Mouse (Mus musculus) neural tube, embryonic 15.5 days (tissue): ENCODE measurements around the gene Psma3. TPM values are rescaled to one million over a fixed set of nuclear protein-coding genes. Genes with fewer than 3 reads are reported as not detected.

ENCODE experiments used
- ATAC-seq: fragments of 200-750 bp; cut with Nextera tagmentation; 2 replicates; pipeline ENCODE4 v1.8.0; 2017; ENCODE audit warnings: mild to moderate bottlenecking, moderate TSS enrichment, moderate library complexity; ENCODE audit not compliant: low FRiP score
- H3K27ac ChIP-seq: fragments of 300-500 bp; sonication (generic); replicated peaks from 2 replicates; pipeline ENCODE4 v1.5.1; 2015; ENCODE audit warnings: mild to moderate bottlenecking, inconsistent platforms
- H3K27me3 ChIP-seq: fragments of 300-500 bp; sonication (generic); replicated peaks from 2 replicates; pipeline ENCODE4 v1.6.1; 2015; ENCODE audit warnings: inconsistent platforms
- H3K36me3 ChIP-seq: fragments of 300-500 bp; sonication (generic); 2 replicates; pipeline ENCODE4 v1.6.1; 2015; ENCODE audit warnings: inconsistent platforms
- H3K4me1 ChIP-seq: fragments of 300-500 bp; sonication (generic); 2 replicates; pipeline ENCODE4 v1.6.1; 2015; ENCODE audit warnings: inconsistent platforms
- H3K4me2 ChIP-seq: fragments of 300-500 bp; sonication (generic); 2 replicates; pipeline ENCODE4 v1.6.1; 2015; ENCODE audit warnings: inconsistent platforms, mild to moderate bottlenecking, moderate library complexity
- H3K4me3 ChIP-seq: fragments of 300-500 bp; sonication (generic); replicated peaks from 2 replicates; pipeline ENCODE4 v1.5.1; 2015; ENCODE audit warnings: mild to moderate bottlenecking, inconsistent platforms
- H3K9ac ChIP-seq: fragments of 300-500 bp; sonication (generic); replicated peaks from 2 replicates; pipeline ENCODE4 v1.6.1; 2015; ENCODE audit warnings: mild to moderate bottlenecking, inconsistent platforms
- H3K9me3 ChIP-seq: fragments of 300-500 bp; sonication (generic); replicated peaks from 2 replicates; pipeline ENCODE4 v1.6.1; 2016; ENCODE audit warnings: inconsistent platforms
- WGBS: fragments of 180-500 bp; shearing (Covaris S2); methylation state at CpG from one replicate; pipeline ENCODE4 v1.1.7; 2015; ENCODE audit warnings: mixed read lengths; 5-methylcytosine and 5-hydroxymethylcytosine counted together
- polyA plus RNA-seq: library from polyadenylated mRNA; unstranded; fragments of >200 nt; fragmentation: Nextera tagmentation; extraction: Ambion mirVana; gene quantifications from 2 replicates; pipeline ENCODE4 v1.2.1, GENCODE M21; 2015

Psma3 gene
- polyA plus RNA-seq, 1 experiment from 2014 or later: 522 TPM

- no peak overlapping the region for H3K4me3 ChIP-seq
- no peak overlapping the region for H3K4me2 ChIP-seq
- ATAC-seq: no peak
- no peaks in the 10 kb centered on the region for H3K4me1 ChIP-seq
- H3K9ac ChIP-seq: no peak overlapping the region
- H3K36me3 ChIP-seq: peaks cover 59% of the 10 kb centered on the region
- no peaks in the 10 kb centered on the region for H3K9me3 ChIP-seq
- no peaks in the 10 kb centered on the region for H3K27me3 ChIP-seq
- no peak overlapping the region for H3K27ac ChIP-seq
- WGBS: 95% methylated on average over 6 of the region's 6 CpGs
Measured at GRCm38 (mm10) chr12:71006141-71006540, 31.7 kb downstream of the Psma3 start.

- Histone ChIP-seq H3K4me1 (peaks cover 2% of the 10 kb centered on the region), H3K27me3 (no peaks in the 10 kb centered on the region), H3K27ac (no peak overlapping the region), H3K9me3 (no peaks in the 10 kb centered on the region), H3K9ac (no peak overlapping the region), H3K36me3 (peaks cover 61% of the 10 kb centered on the region), H3K4me2 (no peak overlapping the region), H3K4me3 (no peak overlapping the region)
- no peak for ATAC-seq
- 93% methylated on average over 7 of the region's 7 CpGs for WGBS
Measured at GRCm38 (mm10) chr12:71006901-71007300, 32.5 kb downstream of the Psma3 start.

GRCm38 (mm10) chr12:71009769-71010168, 35.3 kb downstream of the Psma3 start:
- H3K9me3 ChIP-seq: no peaks in the 10 kb centered on the region
- H3K4me1 ChIP-seq: peaks cover 22% of the 10 kb centered on the region
- no peak for ATAC-seq
- no peak overlapping the region for H3K27ac ChIP-seq
- no peak overlapping the region for H3K9ac ChIP-seq
- H3K36me3 ChIP-seq: peaks cover 60% of the 10 kb centered on the region
- no peaks in the 10 kb centered on the region for H3K27me3 ChIP-seq
- H3K4me2 ChIP-seq: no peak overlapping the region
- WGBS: 78% methylated on average over 4 of the region's 4 CpGs
- H3K4me3 ChIP-seq: no peak overlapping the region

GRCm38 (mm10) chr12:71014845-71015362, 40.5 kb downstream of the Psma3 start:
- ATAC-seq: peak; percentile 8; the same call in 1 of the 2 replicates
- Histone ChIP-seq H3K4me3 (peak overlapping the region; percentile 99), H3K4me1 (peaks cover 27% of the 10 kb centered on the region), H3K4me2 (peak overlapping the region; percentile 64), H3K36me3 (peaks cover 22% of the 10 kb centered on the region), H3K27ac (peak overlapping the region; percentile 98), H3K9me3 (no peaks in the 10 kb centered on the region), H3K27me3 (no peaks in the 10 kb centered on the region), H3K9ac (peak overlapping the region; percentile 87)
- 1% methylated on average over 29 of the region's 32 CpGs for WGBS

- peak within 1 kb of the TSS; percentile 89 for H3K4me2 ChIP-seq
- no peaks in the 10 kb centered on the region for H3K27me3 ChIP-seq
- H3K9me3 ChIP-seq: no peaks in the 10 kb centered on the region
- H3K4me3 ChIP-seq: peak within 1 kb of the TSS; percentile 99
- H3K27ac ChIP-seq: peak within 1 kb of the TSS; percentile 98
- ATAC-seq: peak; percentile 98
- peak within 1 kb of the TSS; percentile 87 for H3K9ac ChIP-seq
- H3K4me1 ChIP-seq: peaks cover 27% of the 10 kb centered on the region
- under 1% methylated on average over 59 of the region's 61 CpGs for WGBS
- peaks cover 22% of the 10 kb centered on the region for H3K36me3 ChIP-seq
Measured at GRCm38 (mm10) chr12:71015363-71016210, 41.2 kb downstream of the Psma3 start, which contains the start of gene Arid4a. Gene Arid4a (plus strand): TSS chr12:71015990.

- Histone ChIP-seq H3K4me2 (peak overlapping the region; percentile 89), H3K9me3 (no peaks in the 10 kb centered on the region), H3K36me3 (peaks cover 28% of the 10 kb centered on the region), H3K9ac (peak overlapping the region; percentile 83), H3K4me3 (peak overlapping the region; percentile 99), H3K27ac (peak overlapping the region; percentile 92), H3K4me1 (peaks cover 27% of the 10 kb centered on the region), H3K27me3 (no peaks in the 10 kb centered on the region)
- WGBS: 0% methylated on average over 18 of the region's 33 CpGs
- ATAC-seq: peak; percentile 1
Measured at GRCm38 (mm10) chr12:71016211-71016502, 41.7 kb downstream of the Psma3 start.

- H3K4me3 ChIP-seq: peak overlapping the region; percentile 99
- H3K27ac ChIP-seq: peak overlapping the region; percentile 92
- peaks cover 27% of the 10 kb centered on the region for H3K4me1 ChIP-seq
- H3K4me2 ChIP-seq: peak overlapping the region; percentile 89
- H3K9ac ChIP-seq: peak overlapping the region; percentile 83
- no peaks in the 10 kb centered on the region for H3K27me3 ChIP-seq
- peak; percentile 0; the same call in 1 of the 2 replicates for ATAC-seq
- WGBS: 0% methylated on average over 27 of the region's 82 CpGs
- peaks cover 30% of the 10 kb centered on the region for H3K36me3 ChIP-seq
- no peaks in the 10 kb centered on the region for H3K9me3 ChIP-seq
Measured at GRCm38 (mm10) chr12:71016503-71017241, 42.3 kb downstream of the Psma3 start.

- peaks cover 29% of the 10 kb centered on the region for H3K36me3 ChIP-seq
Measured at GRCm38 (mm10) chr12:71017242-71017571, 42.8 kb downstream of the Psma3 start.

GRCm38 (mm10) chr12:71017827-71018226, 43.4 kb downstream of the Psma3 start:
- Histone ChIP-seq H3K9me3 (no peaks in the 10 kb centered on the region), H3K27me3 (no peaks in the 10 kb centered on the region), H3K9ac (no peak overlapping the region), H3K36me3 (peaks cover 29% of the 10 kb centered on the region), H3K4me2 (peak overlapping the region; percentile 89; the same call in 1 of the 2 replicates), H3K4me1 (peaks cover 18% of the 10 kb centered on the region), H3K27ac (no peak overlapping the region), H3K4me3 (no peak overlapping the region)
- ATAC-seq: no peak
- 83% methylated on average over 10 of the region's 10 CpGs for WGBS

More at GRCm38 (mm10) chr12:71017242-71017571, 42.8 kb downstream of the Psma3 start:
- 19% methylated on average over 5 of the region's 5 CpGs for WGBS
- Histone ChIP-seq H3K27ac (peak overlapping the region; percentile 92), H3K4me2 (peak overlapping the region; percentile 89), H3K9ac (peak overlapping the region; percentile 83), H3K9me3 (no peaks in the 10 kb centered on the region), H3K4me3 (peak overlapping the region; percentile 99), H3K4me1 (peaks cover 22% of the 10 kb centered on the region), H3K27me3 (no peaks in the 10 kb centered on the region)
- no peak for ATAC-seq

GRCm38 (mm10) chr12:71019211-71019610, 44.8 kb downstream of the Psma3 start:
- Histone ChIP-seq H3K9ac (no peak overlapping the region), H3K36me3 (peaks cover 38% of the 10 kb centered on the region), H3K4me3 (no peak overlapping the region), H3K4me1 (peaks cover 7% of the 10 kb centered on the region), H3K27me3 (no peaks in the 10 kb centered on the region), H3K9me3 (no peaks in the 10 kb centered on the region), H3K4me2 (no peak overlapping the region), H3K27ac (no peak overlapping the region)
- 91% methylated on average over 8 of the region's 8 CpGs for WGBS
- ATAC-seq: no peak

GRCm38 (mm10) chr12:71024411-71024810, 50.0 kb downstream of the Psma3 start:
- H3K9ac ChIP-seq: no peak overlapping the region
- 95% methylated on average over 10 of the region's 10 CpGs for WGBS
- H3K27ac ChIP-seq: no peak overlapping the region
- H3K36me3 ChIP-seq: peaks cover 74% of the 10 kb centered on the region
- no peaks in the 10 kb centered on the region for H3K4me1 ChIP-seq
- no peaks in the 10 kb centered on the region for H3K9me3 ChIP-seq
- no peak for ATAC-seq
- no peak overlapping the region for H3K4me3 ChIP-seq
- no peaks in the 10 kb centered on the region for H3K27me3 ChIP-seq
- no peak overlapping the region for H3K4me2 ChIP-seq
